Mouse (Mus musculus): Measurements from ENCODE around the gene Ldhb. TPM values are rescaled to one million over a fixed set of nuclear protein-coding genes. Genes with fewer than 3 reads are reported as not detected.

Ldhb gene
- polyA plus RNA-seq (2012; rRNA removed; ENCODE audit: low replicate concordance), result 45.7 and 188 TPM in 2 replicates

DNA sequence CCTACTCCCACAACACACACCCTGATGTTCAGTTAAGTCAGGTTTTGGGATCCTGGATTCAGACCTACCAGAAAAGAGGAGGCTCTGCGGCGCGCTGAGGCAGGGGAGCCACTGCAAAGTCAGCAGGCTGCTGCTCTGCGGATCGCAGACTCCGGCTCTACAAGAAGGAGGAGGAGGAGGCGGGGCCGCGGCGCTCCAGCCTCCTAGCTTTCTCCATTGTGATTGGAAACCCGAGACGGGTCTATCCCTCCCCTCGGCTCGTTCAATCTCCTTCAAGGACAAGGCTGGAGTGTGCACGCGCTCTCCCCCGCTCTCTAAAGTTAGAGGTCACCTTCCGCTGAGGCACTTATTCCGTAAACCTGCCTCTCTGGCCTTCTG is at the start of gene Ldhb:
Gene Ldhb (minus strand): TSS at position 173 of the 378 bp plus-strand sequence.

DNA sequence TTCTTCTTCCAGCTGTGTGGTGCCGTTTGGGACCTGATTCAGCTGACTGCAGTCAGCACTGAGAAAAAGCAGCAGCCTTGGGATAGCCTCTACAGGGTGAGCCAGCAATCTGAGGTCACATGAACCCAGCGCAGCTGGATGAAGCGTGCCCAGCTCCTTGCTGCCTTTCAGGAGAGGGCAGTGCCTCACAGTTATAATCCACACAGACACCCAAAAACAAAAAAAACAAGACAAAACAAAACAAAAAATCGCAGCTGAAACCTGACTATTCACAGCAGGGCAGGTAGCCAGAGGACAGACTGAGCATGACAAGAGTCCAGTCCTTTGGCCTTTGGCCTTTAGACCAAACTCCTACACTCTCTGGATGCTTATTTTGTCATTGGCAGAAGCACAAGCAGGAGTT is 35.0 kb downstream of the Ldhb start, which contains the start of gene Gys2:
Gene Gys2 (minus strand): TSS at position 309 of the 403 bp plus-strand sequence.

Other genes starting within 250 kb of the Ldhb start
- not detected in 2 replicates for gene Iapp, start 209.5 kb downstream of the Ldhb start, polyA plus RNA-seq (2012; rRNA removed; ENCODE audit: low replicate concordance)
- gene Slco1a5, start 185.0 kb downstream of the Ldhb start, polyA plus RNA-seq (2012; rRNA removed; ENCODE audit: low replicate concordance), result 0.18 and 0.52 TPM in 2 replicates
- 3.9 and 5.0 TPM in 2 replicates for gene Pyroxd1, start 162.3 kb downstream of the Ldhb start, polyA plus RNA-seq (2012; rRNA removed; ENCODE audit: low replicate concordance)
- gene Recql, start 120.9 kb downstream of the Ldhb start, polyA plus RNA-seq (2012; rRNA removed; ENCODE audit: low replicate concordance), result 4.1 and 7.9 TPM in 2 replicates
- gene Golt1b, start 120.7 kb downstream of the Ldhb start, polyA plus RNA-seq (2012; rRNA removed; ENCODE audit: low replicate concordance), result 3.2 and 9.8 TPM in 2 replicates
- gene Spx, start 94.5 kb downstream of the Ldhb start, polyA plus RNA-seq (2012; rRNA removed; ENCODE audit: low replicate concordance), result 0.41 and 0.66 TPM in 2 replicates
- gene Gys2, start 34.8 kb downstream of the Ldhb start, polyA plus RNA-seq (2012; rRNA removed; ENCODE audit: low replicate concordance), result 7.7 and 11.4 TPM in 2 replicates
- gene Kcnj8, start 63.7 kb upstream of the Ldhb start, polyA plus RNA-seq (2012; rRNA removed; ENCODE audit: low replicate concordance), result 16.7 and 22.0 TPM in 2 replicates
- gene Abcc9, start 194.4 kb upstream of the Ldhb start, polyA plus RNA-seq (2012; rRNA removed; ENCODE audit: low replicate concordance), result 5.2 and 17.4 TPM in 2 replicates
- gene Cmas, start 248.7 kb upstream of the Ldhb start, polyA plus RNA-seq (2012; rRNA removed; ENCODE audit: low replicate concordance), result 9.1 and 9.6 TPM in 2 replicates

All from mammary gland, adult 2 months (tissue).